8 mouse cellular contexts compared by ENCODE assay signal in genomic region chr14:14832520-14833240, GRCm38 (mm10). TPM values are rescaled to one million over a fixed set of nuclear protein-coding genes. Genes with fewer than 3 reads are reported as not detected.
DNase-seq lines count a peak whose midpoint lies in the region; ATAC-seq lines count a peak whose summit lies in the region.

No protein-coding gene starts in this region.

- H3K36me3 ChIP-seq in kidney, embryonic 15.5 days: no peaks in the 10 kb centered on the region
- no peaks in the 10 kb centered on the region for H3K36me3 ChIP-seq in heart, embryonic 15.5 days

- no peaks in the 10 kb centered on the region for H3K27me3 ChIP-seq in kidney, embryonic 15.5 days
- no peaks in the 10 kb centered on the region for H3K27me3 ChIP-seq in heart, embryonic 15.5 days

- H3K4me2 ChIP-seq in kidney, embryonic 15.5 days: no peak overlapping the region
- peak overlapping the region; percentile 25 for H3K4me2 ChIP-seq in heart, embryonic 15.5 days

- no peak for ATAC-seq in kidney, embryonic 15.5 days (replicated peaks; ENCODE audit: low FRiP score)
- ATAC-seq in heart, embryonic 15.5 days (replicated peaks; ENCODE audit: insufficient number of reproducible peaks, insufficient read depth, low FRiP score, low read depth): peak; percentile 69

- WGBS in kidney, embryonic 15.5 days: 68% methylated on average over 12 of the region's 12 CpGs
- WGBS in heart, embryonic 15.5 days: 49% methylated on average over 12 of the region's 12 CpGs

- H3K27ac ChIP-seq in kidney, embryonic 15.5 days: no peak overlapping the region
- peak overlapping the region; percentile 16; the same call in 1 of the 2 replicates for H3K27ac ChIP-seq in heart, embryonic 15.5 days

- no peak overlapping the region for H3K9ac ChIP-seq in kidney, embryonic 15.5 days
- no peak overlapping the region for H3K9ac ChIP-seq in heart, embryonic 15.5 days

- 0 out of 2 replicates have a peak, but pooled peaks cover 6% of the 10 kb centered on the region for H3K4me1 ChIP-seq in kidney, embryonic 15.5 days
- H3K4me1 ChIP-seq in heart, embryonic 15.5 days (replicated peaks): peaks cover 9% of the 10 kb centered on the region

- H3K4me3 ChIP-seq in kidney, embryonic 15.5 days (replicated peaks): no peak overlapping the region
- H3K4me3 ChIP-seq in heart, embryonic 15.5 days: no peak overlapping the region

- DNase-seq in kidney, adult 11 months: peak; percentile 42
- DNase-seq in cerebellum, postnatal 10 days: peak; percentile 72 to 79
- peak; percentile 73 for DNase-seq in layer of hippocampus, adult 9-11 months
- DNase-seq in ovary, postnatal 14 days (ENCODE audit: low spot score): peak; percentile 64
- DNase-seq in spleen, adult 12 weeks (ENCODE audit: low spot score): no peak
- no peak for DNase-seq in embryo, embryonic 10.5 days (ENCODE audit: low spot score)

- H3K9me3 ChIP-seq in kidney, embryonic 15.5 days (replicated peaks): no peaks in the 10 kb centered on the region
- H3K9me3 ChIP-seq in heart, embryonic 15.5 days (replicated peaks): no peaks in the 10 kb centered on the region

RNA-seq across cellular contexts. Expression of gene Nek10, which starts 29.5 kb away (rescaled TPM):
- 0.01 and 0.04 TPM in 2 replicates for polyA plus RNA-seq in kidney, embryonic 15.5 days (2015; fragmentation: Nextera tagmentation; extraction: Ambion mirVana)
- 0.03 and 0.06 TPM in 2 replicates for polyA plus RNA-seq in heart, embryonic 15.5 days (2015; fragmentation: Nextera tagmentation; extraction: Ambion mirVana)

Comparison
In these comparisons a context has a peak if more than half of its experiments do, and no peak if none do; other contexts are left out.
1. DNase-seq: peak in kidney, adult 11 months (single experiment), cerebellum, postnatal 10 days (2 of 2), layer of hippocampus, adult 9-11 months (single experiment) and ovary, postnatal 14 days (single experiment); none in spleen, adult 12 weeks (single experiment) and embryo, embryonic 10.5 days (single experiment).